In genomic region chr1:43264407-43264889, GRCm38 (mm10) we compare ENCODE assay signal across 8 mouse cellular contexts.
A peak's percentile ranks its signal among the peaks of the same experiment; 100 is the strongest.
DNase-seq lines count a peak whose midpoint lies in the region; ATAC-seq lines count a peak whose summit lies in the region.

No protein-coding gene starts in this region.

- DNase-seq in MN1 (ENCODE audit: low spot score) = peak; percentile 80
- peak; percentile 64 for DNase-seq in cerebellum, adult 9-10 months
- DNase-seq in frontal cortex, postnatal 25 days (ENCODE audit: low spot score in 2 of 2) = peak; percentile 44 to 67
- peak; percentile 89 for DNase-seq in hindbrain, embryonic 14.5 days (ENCODE audit: low spot score)
- peak; percentile 71 to 88 for DNase-seq in layer of hippocampus, postnatal 14 days (ENCODE audit: low spot score in 2 of 2)
- peak; percentile 64 for DNase-seq in lung, postnatal 25 days (ENCODE audit: low spot score)
- peak; percentile 83 for DNase-seq in retina, postnatal 1 day
- peak; percentile 64 for DNase-seq in thymus, postnatal 4 days

- 20% methylated on average over 5 of the region's 5 CpGs for WGBS in hindbrain, embryonic 14.5 days

- no peaks in the 10 kb centered on the region for H3K9me3 ChIP-seq in hindbrain, embryonic 14.5 days (ENCODE audit: control insufficient read depth, low read length)

- H3K9ac ChIP-seq in hindbrain, embryonic 14.5 days = no peak overlapping the region

- no peak overlapping the region for H3K27ac ChIP-seq in hindbrain, embryonic 14.5 days

- peak; percentile 83 for ATAC-seq in hindbrain, embryonic 14.5 days (ENCODE audit: low FRiP score)

- no peaks in the 10 kb centered on the region for H3K27me3 ChIP-seq in hindbrain, embryonic 14.5 days (ENCODE audit: control insufficient read depth, insufficient read depth, low read length)

- peak overlapping the region; percentile 28 for H3K4me2 ChIP-seq in hindbrain, embryonic 14.5 days (replicated peaks)

- H3K36me3 ChIP-seq in hindbrain, embryonic 14.5 days (replicated peaks; ENCODE audit: control insufficient read depth, insufficient read depth) = no peaks in the 10 kb centered on the region

- no peak overlapping the region for H3K4me3 ChIP-seq in hindbrain, embryonic 14.5 days (replicated peaks; ENCODE audit: low read length)

- H3K4me1 ChIP-seq in hindbrain, embryonic 14.5 days (replicated peaks; ENCODE audit: control insufficient read depth, insufficient read depth, low read length) = no peaks in the 10 kb centered on the region
